Mouse (Mus musculus): ENCODE results near the gene Syngr1.

Syngr1 gene

GRCm38 (mm10) chr15:80078058-80078814 is 12.9 kb upstream of the Syngr1 start:
- no peak for TF ChIP-seq GATA4 (IDR thresholded peaks at IDR 0.05; ENCODE audit: insufficient replicate concordance, low read length)

- no peak for TF ChIP-seq GATA4 (IDR thresholded peaks at IDR 0.05; ENCODE audit: insufficient replicate concordance, low read length)
Observed at GRCm38 (mm10) chr15:80079129-80079668, 11.9 kb upstream of the Syngr1 start.

GRCm38 (mm10) chr15:80079954-80080353 is 11.2 kb upstream of the Syngr1 start:
- no peak for TF ChIP-seq GATA4 (IDR thresholded peaks at IDR 0.05; ENCODE audit: insufficient replicate concordance, low read length)

GRCm38 (mm10) chr15:80080711-80081615 is 10.2 kb upstream of the Syngr1 start:
- no peak for TF ChIP-seq GATA4 (IDR thresholded peaks at IDR 0.05; ENCODE audit: insufficient replicate concordance, low read length)

GRCm38 (mm10) chr15:80081801-80082546 is 9.2 kb upstream of the Syngr1 start:
- no peak for TF ChIP-seq GATA4 (IDR thresholded peaks at IDR 0.05; ENCODE audit: insufficient replicate concordance, low read length)

GRCm38 (mm10) chr15:80082661-80083275 is 8.4 kb upstream of the Syngr1 start:
- TF ChIP-seq GATA4 (IDR thresholded peaks at IDR 0.05; ENCODE audit: insufficient replicate concordance, low read length), result no peak

GRCm38 (mm10) chr15:80083276-80083731 is 7.8 kb upstream of the Syngr1 start:
- peak; percentile 85; the same call in 1 of the 2 replicates for TF ChIP-seq GATA4 (IDR thresholded peaks at IDR 0.05; ENCODE audit: insufficient replicate concordance, low read length)

GRCm38 (mm10) chr15:80083740-80084139 is 7.4 kb upstream of the Syngr1 start:
- TF ChIP-seq GATA4 (IDR thresholded peaks at IDR 0.05; ENCODE audit: insufficient replicate concordance, low read length), result no peak

- TF ChIP-seq GATA4 (IDR thresholded peaks at IDR 0.05; ENCODE audit: insufficient replicate concordance, low read length), result no peak
Observed at GRCm38 (mm10) chr15:80087406-80088012, 3.6 kb upstream of the Syngr1 start.

- TF ChIP-seq GATA4 (IDR thresholded peaks at IDR 0.05; ENCODE audit: insufficient replicate concordance, low read length), result no peak
Observed at GRCm38 (mm10) chr15:80088637-80089036, 2.5 kb upstream of the Syngr1 start.

GRCm38 (mm10) chr15:80090155-80090554 is 979 bp upstream of the Syngr1 start:
- no peak for TF ChIP-seq GATA4 (IDR thresholded peaks at IDR 0.05; ENCODE audit: insufficient replicate concordance, low read length)

- TF ChIP-seq GATA4 (IDR thresholded peaks at IDR 0.05; ENCODE audit: insufficient replicate concordance, low read length), result no peak
Observed at GRCm38 (mm10) chr15:80090741-80091120, 403 bp upstream of the Syngr1 start.

GRCm38 (mm10) chr15:80092041-80092441 is 907 bp downstream of the Syngr1 start:
- no peak for TF ChIP-seq GATA4 (IDR thresholded peaks at IDR 0.05; ENCODE audit: insufficient replicate concordance, low read length)

GRCm38 (mm10) chr15:80092599-80092998 is 1.5 kb downstream of the Syngr1 start:
- no peak for TF ChIP-seq GATA4 (IDR thresholded peaks at IDR 0.05; ENCODE audit: insufficient replicate concordance, low read length)
